Mouse (Mus musculus): ENCODE data around the gene Adam19. TPM values are rescaled to one million over a fixed set of nuclear protein-coding genes. Genes with fewer than 3 reads are reported as not detected.
"Not testable (repeated sequence)": the region's sequence is repeated elsewhere in the genome, so short reads cannot be mapped to it uniquely, and the experiment has no call there.

Gene Adam19
- polyA plus RNA-seq, 1 experiment from 2014 or later, result 44.2 TPM

- Histone ChIP-seq H3K9me3 (replicated peaks) (no peaks in the 10 kb centered on the region), H3K9ac (no peak overlapping the region), H3K4me2 (no peak overlapping the region), H3K27ac (ENCODE audit: poor library complexity, severe bottlenecking) (0 out of 2 replicates have a peak overlapping the region, but pooled peaks have one; percentile 22), H3K36me3 (peaks cover 82% of the 10 kb centered on the region), H3K4me1 (replicated peaks) (no peaks in the 10 kb centered on the region), H3K4me3 (no peak overlapping the region), H3K27me3 (replicated peaks) (no peaks in the 10 kb centered on the region)
- no peak for ATAC-seq (ENCODE audit: insufficient number of reproducible peaks, low FRiP score)
- WGBS, result 88% methylated on average over 11 of the region's 11 CpGs
Observed at GRCm38 (mm10) chr11:46145163-46145875, 89.5 kb downstream of the Adam19 start.

DNA sequence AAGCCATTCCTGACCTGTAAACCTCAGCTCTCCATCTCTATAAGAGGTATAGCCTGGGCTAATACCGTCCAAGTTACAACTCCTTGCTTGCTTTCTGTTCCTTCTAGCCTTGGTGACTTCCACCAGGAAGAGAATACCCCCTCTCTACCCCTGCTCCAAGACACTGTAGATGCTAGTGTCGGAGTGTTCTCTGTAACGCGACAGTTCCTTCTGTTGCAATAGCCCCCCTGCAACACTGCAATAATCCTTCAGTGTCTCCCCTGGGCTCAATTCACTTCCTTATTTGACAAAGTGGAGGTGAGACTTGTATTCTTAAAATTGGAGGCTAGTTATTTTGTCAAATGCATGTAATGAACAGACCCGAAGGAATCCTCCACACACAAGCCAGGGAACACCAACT is 90.8 kb downstream of the Adam19 start:
- Histone ChIP-seq H3K36me3 (peaks cover 79% of the 10 kb centered on the region), H3K9ac (no peak overlapping the region), H3K27ac (ENCODE audit: poor library complexity, severe bottlenecking) (no peak overlapping the region), H3K9me3 (replicated peaks) (no peaks in the 10 kb centered on the region), H3K27me3 (replicated peaks) (no peaks in the 10 kb centered on the region), H3K4me2 (no peak overlapping the region), H3K4me3 (no peak overlapping the region), H3K4me1 (replicated peaks) (no peaks in the 10 kb centered on the region)
- WGBS, result 90% methylated on average over 5 of the region's 5 CpGs
- ATAC-seq (ENCODE audit: insufficient number of reproducible peaks, low FRiP score), result no peak

DNA sequence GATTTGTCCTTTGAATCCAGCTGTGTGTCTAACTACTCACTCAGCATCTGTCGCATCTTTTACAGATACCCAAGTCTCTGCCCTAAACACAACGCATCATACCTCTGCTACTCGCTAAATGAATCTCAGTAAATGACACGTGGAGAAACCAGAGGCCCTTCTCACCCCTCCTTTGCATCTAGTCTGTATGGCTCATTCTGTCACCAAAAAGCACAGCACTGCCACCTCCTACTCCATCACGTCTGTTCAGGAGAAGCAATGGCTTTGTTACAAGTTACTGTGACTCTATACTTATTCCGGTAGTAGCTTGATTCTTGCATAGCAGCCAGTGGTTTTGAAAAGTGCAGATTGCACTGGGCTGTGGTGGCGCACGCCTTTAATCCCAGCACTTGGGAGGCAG is 101.2 kb downstream of the Adam19 start:
- no peak overlapping the region for H3K4me2 ChIP-seq

DNA sequence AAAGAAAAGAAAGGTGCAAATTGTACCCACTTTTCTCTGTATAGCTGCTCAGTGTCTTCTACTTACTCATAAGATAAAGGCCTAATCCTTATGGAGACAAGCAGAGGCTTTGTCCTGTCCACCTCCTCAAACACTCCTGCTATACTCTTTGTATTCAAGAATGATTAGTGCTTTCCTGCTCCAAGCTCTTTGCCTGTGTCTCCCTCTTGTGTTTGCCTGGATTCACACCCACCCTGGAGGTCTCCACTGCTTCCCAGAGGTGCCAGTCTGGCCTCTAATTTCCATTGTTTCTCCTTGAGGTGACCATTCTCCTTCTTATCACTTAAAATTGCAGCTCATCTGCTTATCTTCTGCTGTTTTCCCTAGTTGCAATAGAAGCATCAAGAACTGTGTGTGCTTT is 101.7 kb downstream of the Adam19 start:
- no peak overlapping the region for H3K9ac ChIP-seq
- H3K27me3 ChIP-seq (replicated peaks), result no peaks in the 10 kb centered on the region
- H3K4me2 ChIP-seq, result no peak overlapping the region
- H3K4me1 ChIP-seq (replicated peaks), result peaks cover 2% of the 10 kb centered on the region; the same call in 1 of the 2 replicates
- no peak overlapping the region for H3K27ac ChIP-seq (ENCODE audit: poor library complexity, severe bottlenecking)
- H3K36me3 ChIP-seq, result peaks cover 47% of the 10 kb centered on the region
- no peak overlapping the region for H3K4me3 ChIP-seq
- no peaks in the 10 kb centered on the region for H3K9me3 ChIP-seq (replicated peaks)
- ATAC-seq (ENCODE audit: insufficient number of reproducible peaks, low FRiP score), result no peak; the same call in 1 of the 2 replicates

More for the DNA sequence above, 101.2 kb downstream of the Adam19 start:
- 81% methylated on average over 8 of the region's 8 CpGs for WGBS
- Histone ChIP-seq H3K36me3 (peaks cover 47% of the 10 kb centered on the region), H3K27ac (ENCODE audit: poor library complexity, severe bottlenecking) (no peak overlapping the region), H3K4me3 (no peak overlapping the region), H3K9me3 (replicated peaks) (no peaks in the 10 kb centered on the region), H3K9ac (no peak overlapping the region), H3K27me3 (replicated peaks) (no peaks in the 10 kb centered on the region), H3K4me1 (replicated peaks) (peaks cover 2% of the 10 kb centered on the region; the same call in 1 of the 2 replicates)
- no peak for ATAC-seq (ENCODE audit: insufficient number of reproducible peaks, low FRiP score)

DNA sequence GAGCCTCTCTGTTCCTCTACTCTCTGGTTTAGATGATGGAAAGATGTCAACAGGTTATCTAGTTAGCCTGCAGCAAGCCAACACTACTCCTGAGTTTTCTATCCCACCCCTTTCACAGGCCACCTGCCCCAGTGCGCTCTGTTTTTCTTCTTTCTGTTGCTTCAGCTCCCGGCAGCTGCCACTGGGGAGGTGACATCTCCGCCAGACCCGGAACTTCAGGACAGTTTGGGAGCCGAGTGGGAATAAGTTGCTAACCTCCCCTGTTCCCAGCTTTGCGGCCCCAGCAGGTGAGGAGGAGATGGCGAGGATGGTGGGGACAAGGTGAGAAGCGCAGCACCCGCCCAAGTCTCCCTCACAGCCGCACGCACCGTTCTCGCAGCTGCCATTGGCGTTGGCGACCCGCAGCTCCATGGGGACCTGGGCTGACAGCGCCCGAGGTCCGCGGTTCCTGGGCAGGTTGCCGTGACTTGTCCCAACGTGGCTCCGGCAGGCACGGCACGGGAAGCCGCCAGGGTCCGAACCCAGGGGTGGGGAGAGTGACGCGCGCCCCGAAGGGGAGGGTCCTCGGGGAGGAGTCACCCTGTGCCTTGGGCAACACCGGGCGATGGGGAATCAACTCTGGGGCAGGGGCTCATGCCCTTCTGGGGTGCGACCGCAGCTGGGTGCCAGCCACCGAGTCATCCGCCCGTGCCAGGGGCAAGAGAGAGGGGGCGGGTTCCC is 110.2 kb downstream of the Adam19 start, which contains the start of gene Nipal4:
Gene Nipal4, minus strand, starts transcription at position 643 of the 720 bp plus-strand sequence.
- peak within 1 kb of the TSS; percentile 59 for H3K27ac ChIP-seq (ENCODE audit: poor library complexity, severe bottlenecking)
- WGBS, result 1% methylated on average over 40 of the region's 40 CpGs
- peak within 1 kb of the TSS; percentile 82 for H3K9ac ChIP-seq
- no peaks in the 10 kb centered on the region for H3K27me3 ChIP-seq (replicated peaks)
- peak within 1 kb of the TSS; percentile 71 for H3K4me3 ChIP-seq
- peak within 1 kb of the TSS; percentile 94 for H3K4me2 ChIP-seq
- ATAC-seq (ENCODE audit: insufficient number of reproducible peaks, low FRiP score), result peak; percentile 84
- peaks cover 15% of the 10 kb centered on the region for H3K4me1 ChIP-seq (replicated peaks)
- H3K36me3 ChIP-seq, result peaks cover 4% of the 10 kb centered on the region; the same call in 1 of the 2 replicates
- no peaks in the 10 kb centered on the region for H3K9me3 ChIP-seq (replicated peaks)

- no peak overlapping the region for H3K27ac ChIP-seq (ENCODE audit: poor library complexity, severe bottlenecking)
Observed at GRCm38 (mm10) chr11:46168506-46168905, 112.7 kb downstream of the Adam19 start.

GRCm38 (mm10) chr11:46169908-46170307 is 114.1 kb downstream of the Adam19 start:
- H3K36me3 ChIP-seq, result no peaks in the 10 kb centered on the region
- H3K4me2 ChIP-seq, result no peak overlapping the region
- peak overlapping the region; percentile 48 for H3K27ac ChIP-seq (ENCODE audit: poor library complexity, severe bottlenecking)
- no peak overlapping the region for H3K9ac ChIP-seq
- H3K4me1 ChIP-seq (replicated peaks), result peaks cover 8% of the 10 kb centered on the region
- ATAC-seq (ENCODE audit: insufficient number of reproducible peaks, low FRiP score), result no peak
- H3K9me3 ChIP-seq (replicated peaks), result no peaks in the 10 kb centered on the region
- WGBS, result 38% methylated on average over 3 of the region's 3 CpGs
- H3K4me3 ChIP-seq, result no peak overlapping the region
- no peaks in the 10 kb centered on the region for H3K27me3 ChIP-seq (replicated peaks)

More at GRCm38 (mm10) chr11:46168506-46168905, 112.7 kb downstream of the Adam19 start:
- no peaks in the 10 kb centered on the region for H3K9me3 ChIP-seq (replicated peaks)
- H3K9ac ChIP-seq, result no peak overlapping the region
- WGBS, result 86% methylated on average over 7 of the region's 7 CpGs
- no peak for ATAC-seq (ENCODE audit: insufficient number of reproducible peaks, low FRiP score)
- H3K27me3 ChIP-seq (replicated peaks), result no peaks in the 10 kb centered on the region
- H3K4me2 ChIP-seq, result no peak overlapping the region
- H3K4me3 ChIP-seq, result no peak overlapping the region
- no peaks in the 10 kb centered on the region for H3K36me3 ChIP-seq
- peaks cover 15% of the 10 kb centered on the region for H3K4me1 ChIP-seq (replicated peaks)

DNA sequence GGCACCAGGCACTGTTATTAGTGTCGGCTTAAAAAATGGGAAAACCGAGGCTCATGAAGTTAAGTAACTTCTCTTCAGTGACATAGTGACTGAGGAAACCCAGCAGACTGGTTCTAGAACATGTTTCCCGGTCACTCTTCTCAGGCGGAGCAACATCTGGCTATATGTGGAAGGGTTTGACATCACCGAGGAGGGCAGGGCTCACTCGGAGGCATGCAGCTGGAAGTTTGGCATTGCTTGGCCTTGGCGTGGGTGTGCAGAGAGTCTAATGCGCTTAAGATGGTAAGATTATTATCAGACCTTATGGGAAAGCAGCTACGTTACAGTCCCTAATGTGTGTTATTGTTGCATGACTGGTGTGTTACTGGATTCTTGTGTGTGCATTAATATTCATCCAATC is 116.3 kb downstream of the Adam19 start:
- no peak overlapping the region for H3K9ac ChIP-seq
- H3K4me1 ChIP-seq (replicated peaks), result peaks cover 15% of the 10 kb centered on the region
- no peak overlapping the region for H3K4me3 ChIP-seq
- 88% methylated on average over 9 of the region's 9 CpGs for WGBS
- no peak overlapping the region for H3K4me2 ChIP-seq
- H3K9me3 ChIP-seq (replicated peaks), result no peaks in the 10 kb centered on the region
- H3K27ac ChIP-seq (ENCODE audit: poor library complexity, severe bottlenecking), result no peak overlapping the region
- ATAC-seq (ENCODE audit: insufficient number of reproducible peaks, low FRiP score), result no peak
- no peaks in the 10 kb centered on the region for H3K36me3 ChIP-seq
- H3K27me3 ChIP-seq (replicated peaks), result no peaks in the 10 kb centered on the region

GRCm38 (mm10) chr11:46176155-46176554 is 120.4 kb downstream of the Adam19 start:
- no peak overlapping the region for H3K4me2 ChIP-seq
- H3K4me1 ChIP-seq (replicated peaks), result peaks cover 11% of the 10 kb centered on the region
- no peak for ATAC-seq (ENCODE audit: insufficient number of reproducible peaks, low FRiP score)
- no peaks in the 10 kb centered on the region for H3K36me3 ChIP-seq
- no peaks in the 10 kb centered on the region for H3K27me3 ChIP-seq (replicated peaks)
- no peaks in the 10 kb centered on the region for H3K9me3 ChIP-seq (replicated peaks)
- H3K9ac ChIP-seq, result no peak overlapping the region
- H3K4me3 ChIP-seq, result no peak overlapping the region
- no peak overlapping the region for H3K27ac ChIP-seq (ENCODE audit: poor library complexity, severe bottlenecking)
- WGBS, result 80% methylated on average over 6 of the region's 6 CpGs

DNA sequence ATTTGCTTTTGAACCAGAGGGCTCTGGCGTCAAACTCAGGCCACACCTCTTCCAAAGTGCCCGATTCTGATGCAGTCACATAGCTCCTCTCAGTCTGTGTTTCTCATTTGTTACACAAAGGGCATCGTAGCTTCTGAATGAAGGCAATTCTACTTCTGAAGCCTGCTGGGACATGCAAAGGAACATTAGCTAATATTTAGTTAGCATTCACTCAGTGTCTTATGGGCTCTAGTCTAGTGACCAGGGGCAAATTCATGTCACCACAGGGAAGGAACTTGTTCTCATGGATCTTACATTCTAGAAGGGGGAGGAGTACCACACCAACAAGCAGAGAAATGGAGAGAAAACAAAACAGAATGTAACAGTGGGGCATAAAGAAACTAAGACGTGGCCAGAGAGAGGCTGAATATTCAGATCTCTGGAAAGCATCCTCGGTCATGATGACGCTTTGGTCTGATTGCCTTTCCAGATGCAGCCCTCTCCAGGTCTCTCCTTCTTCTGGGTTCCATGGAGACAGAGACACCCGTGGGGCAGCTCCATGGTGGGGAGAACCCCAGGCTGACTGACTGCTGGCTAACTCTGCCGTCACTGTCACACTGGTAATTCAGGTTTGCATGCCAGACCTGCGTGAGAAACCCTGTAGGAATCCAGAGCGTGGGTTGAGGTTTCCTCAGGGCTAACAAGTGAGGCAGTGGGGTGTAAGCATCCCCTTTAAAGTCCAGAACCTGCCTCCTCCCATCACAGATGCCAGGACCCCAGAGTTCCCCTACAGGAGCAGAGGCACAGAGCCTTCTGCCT is 121.7 kb downstream of the Adam19 start:
- WGBS, result 75% methylated on average over 10 of the region's 10 CpGs

DNA sequence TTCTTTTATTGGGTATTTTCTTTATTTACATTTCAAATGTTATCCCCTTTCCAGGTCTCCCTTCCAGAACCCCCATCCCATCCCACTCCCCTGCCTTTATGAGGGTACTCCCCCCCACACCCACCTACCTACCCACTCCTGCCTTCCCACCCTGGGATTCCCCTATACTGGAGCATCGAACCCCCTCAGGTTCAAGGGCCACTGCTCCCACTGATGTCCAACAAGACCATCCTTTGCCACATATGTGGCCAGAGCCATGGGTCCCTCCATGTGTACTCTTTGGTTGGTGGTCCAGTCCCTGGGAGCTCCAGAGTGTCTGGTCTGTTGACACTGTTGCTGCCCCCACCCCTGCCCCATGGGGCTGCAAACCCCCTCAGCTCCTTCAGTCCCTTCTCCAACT is 126.2 kb downstream of the Adam19 start:
- not testable (repeated sequence) for H3K9ac ChIP-seq; H3K27me3 ChIP-seq (replicated peaks); ATAC-seq (ENCODE audit: insufficient number of reproducible peaks, low FRiP score); H3K4me2 ChIP-seq; H3K9me3 ChIP-seq (replicated peaks); H3K4me1 ChIP-seq (replicated peaks); H3K27ac ChIP-seq (ENCODE audit: poor library complexity, severe bottlenecking); H3K36me3 ChIP-seq; H3K4me3 ChIP-seq
- WGBS, result 86% methylated on average over 1 of the region's 1 CpGs

More for the DNA sequence above, 121.7 kb downstream of the Adam19 start:
- ATAC-seq (ENCODE audit: insufficient number of reproducible peaks, low FRiP score), result no peak
- Histone ChIP-seq H3K9ac (no peak overlapping the region), H3K9me3 (replicated peaks) (no peaks in the 10 kb centered on the region), H3K4me2 (no peak overlapping the region), H3K4me3 (no peak overlapping the region), H3K27ac (ENCODE audit: poor library complexity, severe bottlenecking) (no peak overlapping the region), H3K4me1 (replicated peaks) (peaks cover 11% of the 10 kb centered on the region), H3K36me3 (no peaks in the 10 kb centered on the region), H3K27me3 (replicated peaks) (no peaks in the 10 kb centered on the region)
